Mouse (Mus musculus) CH12.LX (cell line): ENCODE data around the gene Adat3. TPM values are rescaled to one million over a fixed set of nuclear protein-coding genes. Genes with fewer than 3 reads are reported as not detected.

Experiments used
- DNase-seq: peaks from one replicate; pipeline ENCODE4 v3.0.0-alpha.2; 2013; ENCODE audit errors: extremely low read depth
- H3K27ac ChIP-seq: 2 replicates; pipeline ENCODE4 v1.5.1; 2012; ENCODE audit warnings: low read depth, mild to moderate bottlenecking, control low read depth, moderate library complexity; ENCODE audit not compliant: insufficient read depth
- H3K27me3 ChIP-seq: replicated peaks from 2 replicates; pipeline ENCODE3; 2012; ENCODE audit warnings: inconsistent platforms
- H3K36me3 ChIP-seq, 2 experiments: replicated peaks in 1 of 2; 2 replicates each; pipeline versions ENCODE3 to v1.6.1; 2012; ENCODE audit warnings: inconsistent platforms in 1 of 2, low read length in 1 of 2, mild to moderate bottlenecking in 1 of 2, mixed read lengths in 1 of 2, moderate library complexity in 1 of 2; ENCODE audit not compliant: control insufficient read depth in 1 of 2, insufficient read depth in 1 of 2
- H3K4me1 ChIP-seq, 2 experiments: 2 replicates each; pipeline ENCODE4 v1.6.1; 2012; ENCODE audit warnings: inconsistent platforms in 1 of 2, moderate library complexity in 1 of 2; ENCODE audit not compliant: insufficient read depth in 2 of 2, control insufficient read depth in 1 of 2
- H3K4me2 ChIP-seq: 2 replicates; pipeline ENCODE4 v1.6.1; 2012; ENCODE audit warnings: low read depth, mild to moderate bottlenecking, control low read depth; ENCODE audit not compliant: poor library complexity, insufficient read depth, severe bottlenecking
- H3K4me3 ChIP-seq, 3 experiments: fragments of 150-350 bp in 1 of 3; sonication (generic) in 1 of 3; replicated peaks in 1 of 3; 2 replicates each; pipeline versions ENCODE3 to v1.5.1; 2011 to 2012; ENCODE audit warnings: low read depth in 2 of 3, low read length in 2 of 3, mild to moderate bottlenecking in 2 of 3, moderate library complexity in 2 of 3, control low read depth in 1 of 3, improper control_type of control experiment in 1 of 3, inconsistent platforms in 1 of 3, mixed read lengths in 1 of 3; ENCODE audit not compliant: poor library complexity in 1 of 3
- H3K79me2 ChIP-seq: replicated peaks from 2 replicates; pipeline ENCODE4 v1.6.1; 2012; ENCODE audit warnings: mild to moderate bottlenecking, moderate library complexity; ENCODE audit not compliant: control insufficient read depth, poor library complexity, insufficient read depth, severe bottlenecking; ENCODE audit errors: extremely low read depth
- H3K9ac ChIP-seq: 2 replicates; pipeline ENCODE4 v1.6.1; 2012; ENCODE audit warnings: low read depth, mild to moderate bottlenecking, control low read depth, moderate library complexity; ENCODE audit not compliant: insufficient read depth
- H3K9me3 ChIP-seq: replicated peaks from 2 replicates; pipeline ENCODE3; 2012; ENCODE audit warnings: low read length, inconsistent platforms, mixed read lengths
- CHD1 ChIP-seq: IDR thresholded peaks from 2 replicates; pipeline ENCODE4 v1.6.1; 2012; ENCODE audit warnings: low read depth, low read length, improper control_type of control experiment, inconsistent platforms
- ELF1 ChIP-seq: IDR thresholded peaks from 2 replicates; pipeline ENCODE4 v1.6.1; 2014; ENCODE audit warnings: low read depth, mild to moderate bottlenecking, inconsistent platforms, low read length, improper control_type of control experiment
- ETS1 ChIP-seq: conservative IDR thresholded peaks from 2 replicates; pipeline ENCODE4 v1.6.1; 2012; ENCODE audit warnings: low read depth, mild to moderate bottlenecking, inconsistent platforms, low read length, improper control_type of control experiment, moderate library complexity
- GABPA ChIP-seq: IDR thresholded peaks from 2 replicates; pipeline ENCODE4 v1.6.1; 2012; ENCODE audit warnings: low read depth, low read length, improper control_type of control experiment, inconsistent platforms; ENCODE audit not compliant: insufficient replicate concordance
- HCFC1 ChIP-seq: IDR thresholded peaks from 2 replicates; pipeline ENCODE4 v1.6.1; 2012; ENCODE audit warnings: low read depth, mild to moderate bottlenecking, inconsistent platforms, low read length, improper control_type of control experiment
- IRF4 ChIP-seq: IDR thresholded peaks from 2 replicates; pipeline ENCODE4 v1.6.1; 2014; ENCODE audit warnings: low read depth, mild to moderate bottlenecking, inconsistent platforms, low read length, improper control_type of control experiment
- KAT2A ChIP-seq: IDR thresholded peaks from 2 replicates; pipeline ENCODE4 v1.6.1; 2012; ENCODE audit warnings: low read length, improper control_type of control experiment, inconsistent platforms; ENCODE audit not compliant: insufficient replicate concordance
- MAFK ChIP-seq: IDR thresholded peaks from 2 replicates; pipeline ENCODE4 v1.6.1; 2011; ENCODE audit warnings: low read length, improper control_type of control experiment; ENCODE audit not compliant: insufficient replicate concordance
- MEF2A ChIP-seq: IDR thresholded peaks from 2 replicates; pipeline ENCODE4 v1.6.1; 2014; ENCODE audit warnings: low read depth, mild to moderate bottlenecking, inconsistent platforms, low read length, improper control_type of control experiment, borderline replicate concordance
- POLR2AphosphoS2 ChIP-seq: IDR thresholded peaks from 2 replicates; pipeline ENCODE4 v1.6.1; 2011; ENCODE audit warnings: low read depth, low read length, improper control_type of control experiment
- RAD21 ChIP-seq: IDR thresholded peaks from 2 replicates; pipeline ENCODE4 v1.6.1; 2011; ENCODE audit warnings: low read depth, mild to moderate bottlenecking, low read length, improper control_type of control experiment, moderate library complexity
- RCOR1 ChIP-seq: conservative IDR thresholded peaks from 2 replicates; pipeline ENCODE4 v1.6.1; 2012; ENCODE audit warnings: low read depth, mild to moderate bottlenecking, inconsistent platforms, low read length, improper control_type of control experiment
- TBP ChIP-seq: conservative IDR thresholded peaks from 2 replicates; pipeline ENCODE4 v1.6.1; 2011; ENCODE audit warnings: low read depth, low read length, improper control_type of control experiment
- TCF12 ChIP-seq: IDR thresholded peaks from 2 replicates; pipeline ENCODE4 v1.6.1; 2014; ENCODE audit warnings: low read depth, mild to moderate bottlenecking, inconsistent platforms, low read length, improper control_type of control experiment
- ZC3H11A ChIP-seq: IDR thresholded peaks from 2 replicates; pipeline ENCODE4 v1.6.1; 2012; ENCODE audit warnings: low read depth, mild to moderate bottlenecking, inconsistent platforms, low read length, improper control_type of control experiment
- ZKSCAN1 ChIP-seq: IDR thresholded peaks from 2 replicates; pipeline ENCODE4 v1.6.1; 2012; ENCODE audit warnings: low read depth, inconsistent platforms, low read length, improper control_type of control experiment, borderline replicate concordance
- ZMIZ1 ChIP-seq: IDR thresholded peaks from 2 replicates; pipeline ENCODE4 v1.6.1; 2012; ENCODE audit warnings: low read depth, mild to moderate bottlenecking, inconsistent platforms, low read length, improper control_type of control experiment
- ZNF384 ChIP-seq: IDR thresholded peaks from 2 replicates; pipeline ENCODE4 v1.6.1; 2012; ENCODE audit warnings: low read depth, low read length, improper control_type of control experiment, inconsistent platforms
- dilution Hi-C: fragments of 300-500 bp; cut with MboI; formaldehyde crosslinking; loops from 2 replicates; pipeline ENCODE4 v1.14.3; 2020; ENCODE audit warnings: low sequenced_read_pairs; ENCODE audit not compliant: extremely low pct_unique_long_range_greater_than_20kb, extremely low pct_ligation_motif_present
- in situ Hi-C: fragments of 300-500 bp; cut with MboI; formaldehyde crosslinking; loops from 3 replicates; pipeline ENCODE4 v1.14.3; 2019; ENCODE audit warnings: low sequenced_read_pairs, low pct_ligation_motif_present, low pct_unique_long_range_greater_than_20kb, mixed read lengths
- polyA plus RNA-seq: library from polyadenylated mRNA; unstranded; fragments of >175 nt; gene quantifications from 2 replicates; pipeline ENCODE4 v1.2.1, GENCODE M21; 2012; ENCODE audit warnings: low read depth; ENCODE audit not compliant: insufficient read length
- total RNA-seq, 2 experiments: library from RNA; depleted of rRNA; stranded (reverse); fragments of 300-350 nt in 1 of 2; fragments of >200 nt in 1 of 2; gene quantifications; 2 replicates each; pipeline ENCODE4 v1.2.3; 2012 to 2014

Adat3 gene
- total and polyA plus RNA-seq, 3 experiments, result 5.0 to 6.7 (median 6.6) TPM

DNA sequence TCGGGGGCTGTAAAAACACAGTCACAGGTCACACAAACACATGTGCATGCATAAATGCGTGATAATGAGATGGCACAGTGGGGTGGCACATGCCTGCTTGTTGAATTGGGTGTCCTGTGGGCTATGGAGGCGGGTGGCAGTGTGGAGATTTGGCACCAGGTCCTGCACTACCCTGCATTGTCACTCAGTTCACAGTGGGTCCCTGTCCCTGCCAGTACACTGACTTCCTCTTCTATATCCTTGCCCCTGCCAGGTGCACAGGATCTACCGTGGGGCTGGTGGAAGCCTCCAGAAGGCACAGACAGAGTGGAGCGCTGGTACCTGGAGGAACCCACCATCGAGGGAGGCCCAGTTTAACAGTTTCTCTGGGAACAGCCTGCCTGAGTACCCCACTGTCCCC, 11.7 kb downstream of the Adat3 start (continued):
- TF ChIP-seq CHD1, result no peak

- dilution Hi-C loops, result no loop called here
- Histone ChIP-seq H3K27ac (no peak overlapping the region), H3K36me3 (peaks cover 33 to 38% of the 10 kb centered on the region in 2 experiments)
Measured at GRCm38 (mm10) chr10:80618181-80618580, 15.5 kb downstream of the Adat3 start.

GRCm38 (mm10) chr10:80619465-80620244, 17.0 kb downstream of the Adat3 start:
- DNase-seq, result no peak
- Histone ChIP-seq H3K9ac (no peak overlapping the region), H3K27me3 (no peaks in the 10 kb centered on the region), H3K79me2 (peaks cover 14% of the 10 kb centered on the region), H3K9me3 (no peaks in the 10 kb centered on the region), H3K4me2 (no peak overlapping the region), H3K27ac (no peak overlapping the region), H3K36me3 (peaks cover 19 to 30% of the 10 kb centered on the region in 2 experiments), H3K4me1 (peaks cover 13 to 21% of the 10 kb centered on the region in 2 experiments), H3K4me3 (no peak overlapping the region)
- no peak for TF ChIP-seq MAFK
- no peak for TF ChIP-seq HCFC1
- TF ChIP-seq ZMIZ1, result no peak
- TF ChIP-seq CHD1, result no peak
- TF ChIP-seq ZNF384, result no peak
- no peak for TF ChIP-seq RAD21
- TF ChIP-seq TBP, result no peak
- in situ Hi-C loops, result no loop called here
- dilution Hi-C loops, result no loop called here

More at GRCm38 (mm10) chr10:80618181-80618580, 15.5 kb downstream of the Adat3 start:
- Histone ChIP-seq H3K4me1 (peaks cover 4 to 25% of the 10 kb centered on the region in 2 experiments; a peak in 3 of 4 replicates), H3K9me3 (no peaks in the 10 kb centered on the region), H3K27me3 (no peaks in the 10 kb centered on the region), H3K4me3 (no peak overlapping the region), H3K79me2 (peaks cover 5% of the 10 kb centered on the region; the same call in 1 of the 2 replicates), H3K4me2 (no peak overlapping the region), H3K9ac (no peak overlapping the region)
- DNase-seq, result no peak
- TF ChIP-seq ETS1 (no peak), ZNF384 (no peak), RAD21 (no peak)
- in situ Hi-C loops, result no loop called here

DNA sequence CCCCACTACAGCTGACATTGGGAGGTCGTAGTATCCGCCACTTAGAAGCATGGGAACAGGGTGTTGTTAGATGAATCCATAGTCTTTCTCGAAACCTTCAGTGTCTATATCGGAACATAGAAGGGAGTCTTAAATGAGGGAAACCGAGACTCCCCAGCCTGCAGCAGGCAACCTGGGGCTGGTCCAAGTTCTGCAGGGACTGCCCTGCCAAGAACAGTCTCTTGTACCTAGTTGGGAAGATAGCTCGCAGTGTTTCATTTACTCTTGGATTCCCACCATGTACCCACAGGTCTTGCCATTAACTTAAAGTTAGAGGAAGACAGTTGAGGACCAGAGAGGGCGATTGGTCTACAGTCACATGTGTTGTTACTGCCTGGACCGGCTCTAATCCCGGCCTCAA, 17.7 kb downstream of the Adat3 start:
- in situ Hi-C loops, result no loop called here
- peaks cover 13 to 30% of the 10 kb centered on the region in 2 experiments for H3K36me3 ChIP-seq
- H3K4me1 ChIP-seq, result peaks cover 18 to 29% of the 10 kb centered on the region in 2 experiments

More for the DNA sequence above, 17.7 kb downstream of the Adat3 start:
- dilution Hi-C loops, result no loop called here
- Histone ChIP-seq H3K9me3 (no peaks in the 10 kb centered on the region), H3K9ac (no peak overlapping the region), H3K79me2 (peaks cover 18% of the 10 kb centered on the region), H3K4me3 (no peak overlapping the region), H3K4me2 (no peak overlapping the region), H3K27me3 (no peaks in the 10 kb centered on the region), H3K27ac (no peak overlapping the region)
- no peak for DNase-seq
- TF ChIP-seq KAT2A (no peak), ELF1 (no peak), ZC3H11A (no peak), GABPA (no peak), MEF2A (no peak), ZKSCAN1 (no peak), IRF4 (no peak), TCF12 (no peak), POLR2AphosphoS2 (no peak), RCOR1 (no peak)
